Mouse (Mus musculus): Measurements from ENCODE around the gene Gar1. TPM values are rescaled to one million over a fixed set of nuclear protein-coding genes. Genes with fewer than 3 reads are reported as not detected.

Gene Gar1
- polyA plus RNA-seq (2012; rRNA removed): 81.5 and 83.7 TPM in 2 replicates

GRCm38 (mm10) chr3:129831035-129831568 is at the start of gene Gar1:
Gene Gar1 (minus strand): TSS chr3:129831396.

DNA sequence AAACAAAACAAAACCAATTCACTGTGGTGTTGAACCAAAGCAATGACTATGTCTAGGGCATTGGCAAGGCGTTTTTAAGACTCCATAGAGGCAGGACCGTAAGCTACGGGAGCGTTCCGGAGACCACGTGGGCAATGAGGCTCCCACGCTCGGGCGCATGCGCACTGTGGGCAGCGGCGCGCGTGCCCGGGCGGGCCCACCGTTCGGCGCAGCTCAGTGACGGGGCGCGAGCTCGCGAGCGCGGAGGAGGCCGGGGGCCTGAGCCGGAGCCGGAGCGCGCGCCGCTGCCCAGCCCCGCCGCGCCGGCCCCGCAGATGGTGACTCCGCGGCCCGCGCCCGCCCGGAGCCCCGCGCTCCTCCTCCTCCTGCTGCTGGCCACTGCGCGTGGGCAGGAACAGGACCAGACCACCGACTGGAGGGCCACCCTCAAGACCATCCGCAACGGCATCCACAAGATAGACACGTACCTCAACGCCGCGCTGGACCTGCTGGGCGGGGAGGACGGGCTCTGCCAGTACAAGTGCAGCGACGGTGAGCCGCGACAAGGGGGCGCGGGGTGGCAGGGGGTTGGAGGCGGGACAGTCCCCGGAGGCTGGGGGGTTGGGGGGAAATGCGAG is 47.3 kb upstream of the Gar1 start, which contains the start of gene Pla2g12a:
Pla2g12a (plus strand) TSS at position 202 of the 617 bp plus-strand sequence.

GRCm38 (mm10) chr3:129835388-129835934 is 4.3 kb upstream of the Gar1 start, which contains the start of gene Cfi:
Gene Cfi (plus strand): TSS chr3:129835884.

DNA sequence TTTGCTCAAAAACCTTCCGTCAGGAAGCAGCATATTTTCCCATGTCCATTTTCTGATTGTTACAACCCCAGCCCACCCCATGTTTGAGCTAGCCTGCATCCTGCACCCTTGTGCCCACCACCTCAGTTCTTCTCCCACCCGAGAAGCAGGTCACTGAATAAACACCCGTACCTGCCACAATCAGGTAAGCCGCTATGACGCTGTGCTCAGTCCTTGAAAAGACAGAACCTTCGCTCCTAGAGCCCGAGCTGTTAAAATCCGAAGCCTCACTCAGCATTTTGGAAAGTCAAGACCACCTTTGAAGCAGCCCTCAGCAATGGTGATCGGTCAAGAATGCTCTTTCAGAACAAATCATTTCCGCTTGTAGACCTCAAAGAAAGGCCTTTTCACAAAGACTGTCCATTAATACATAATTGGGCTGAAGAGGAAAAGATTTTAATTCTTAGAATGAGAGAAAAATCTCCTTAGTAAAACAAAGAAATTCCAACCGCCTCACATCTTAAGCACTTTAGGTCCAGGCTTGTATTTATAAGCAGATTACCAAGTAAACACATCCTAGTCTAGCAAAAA is 8.9 kb downstream of the Gar1 start, which contains the start of gene Rrh:
Rrh (minus strand) TSS at position 382 of the 570 bp plus-strand sequence.

GRCm38 (mm10) chr3:129803765-129804164 is 27.4 kb downstream of the Gar1 start, which contains the start of gene Lrit3:
Gene Lrit3 (minus strand): TSS chr3:129804030.

Other genes starting within 250 kb of the Gar1 start
- 4.7 and 4.9 TPM in 2 replicates for gene Egf, start 76.1 kb downstream of the Gar1 start, polyA plus RNA-seq (2012; rRNA removed)
- gene Lrit3, start 27.4 kb downstream of the Gar1 start, polyA plus RNA-seq (2012; rRNA removed): 0.12 and 0.14 TPM in 2 replicates
- gene Rrh, start 8.8 kb downstream of the Gar1 start, polyA plus RNA-seq (2012; rRNA removed): 0.64 and 1.1 TPM in 2 replicates
- 0.16 and 0.38 TPM in 2 replicates for gene Cfi, start 4.5 kb upstream of the Gar1 start, polyA plus RNA-seq (2012; rRNA removed)
- 25.0 and 26.4 TPM in 2 replicates for gene Pla2g12a, start 47.2 kb upstream of the Gar1 start, polyA plus RNA-seq (2012; rRNA removed)
- 35.4 and 37.3 TPM in 2 replicates for gene Casp6, start 70.0 kb upstream of the Gar1 start, polyA plus RNA-seq (2012; rRNA removed)
- gene Mcub, start 138.8 kb upstream of the Gar1 start, polyA plus RNA-seq (2012; rRNA removed): 3.4 and 4.0 TPM in 2 replicates
- gene Sec24b, start 230.2 kb upstream of the Gar1 start, polyA plus RNA-seq (2012; rRNA removed): 75.7 and 78.4 TPM in 2 replicates